Mouse (Mus musculus) lung, postnatal 14 days (tissue): ENCODE results near the gene Prrg2.

Experiments
- DNase-seq: peaks from one replicate; pipeline ENCODE4 v3.0.0; 2021

The Prrg2 gene

GRCm38 (mm10) chr7:45005321-45005992 lies 57.0 kb downstream of the Prrg2 start:
- no peak for DNase-seq

GRCm38 (mm10) chr7:45004546-45004945 lies 57.9 kb downstream of the Prrg2 start:
- no peak for DNase-seq
